Mouse (Mus musculus) common myeloid progenitor, adult 5-6 weeks (primary cell): ENCODE data around the gene C2cd3. TPM values are rescaled to one million over a fixed set of nuclear protein-coding genes. Genes with fewer than 3 reads are reported as not detected.
A peak's percentile ranks its signal among the peaks of the same experiment; 100 is the strongest.

Source experiments
- ATAC-seq: replicated peaks from 2 replicates; pipeline ENCODE4 v1.8.0; 2016; ENCODE audit warnings: low read depth, mild to moderate bottlenecking, moderate TSS enrichment, inconsistent platforms; ENCODE audit not compliant: poor library complexity, severe bottlenecking
- total RNA-seq: library from RNA; stranded (forward); fragments of 200-1000, 187-1606 nt; gene quantifications from 2 replicates; pipeline ENCODE4 v1.2.3, GENCODE M21; 2017

The C2cd3 gene
- 36.2 and 46.9 TPM in 2 replicates for total RNA-seq

DNA sequence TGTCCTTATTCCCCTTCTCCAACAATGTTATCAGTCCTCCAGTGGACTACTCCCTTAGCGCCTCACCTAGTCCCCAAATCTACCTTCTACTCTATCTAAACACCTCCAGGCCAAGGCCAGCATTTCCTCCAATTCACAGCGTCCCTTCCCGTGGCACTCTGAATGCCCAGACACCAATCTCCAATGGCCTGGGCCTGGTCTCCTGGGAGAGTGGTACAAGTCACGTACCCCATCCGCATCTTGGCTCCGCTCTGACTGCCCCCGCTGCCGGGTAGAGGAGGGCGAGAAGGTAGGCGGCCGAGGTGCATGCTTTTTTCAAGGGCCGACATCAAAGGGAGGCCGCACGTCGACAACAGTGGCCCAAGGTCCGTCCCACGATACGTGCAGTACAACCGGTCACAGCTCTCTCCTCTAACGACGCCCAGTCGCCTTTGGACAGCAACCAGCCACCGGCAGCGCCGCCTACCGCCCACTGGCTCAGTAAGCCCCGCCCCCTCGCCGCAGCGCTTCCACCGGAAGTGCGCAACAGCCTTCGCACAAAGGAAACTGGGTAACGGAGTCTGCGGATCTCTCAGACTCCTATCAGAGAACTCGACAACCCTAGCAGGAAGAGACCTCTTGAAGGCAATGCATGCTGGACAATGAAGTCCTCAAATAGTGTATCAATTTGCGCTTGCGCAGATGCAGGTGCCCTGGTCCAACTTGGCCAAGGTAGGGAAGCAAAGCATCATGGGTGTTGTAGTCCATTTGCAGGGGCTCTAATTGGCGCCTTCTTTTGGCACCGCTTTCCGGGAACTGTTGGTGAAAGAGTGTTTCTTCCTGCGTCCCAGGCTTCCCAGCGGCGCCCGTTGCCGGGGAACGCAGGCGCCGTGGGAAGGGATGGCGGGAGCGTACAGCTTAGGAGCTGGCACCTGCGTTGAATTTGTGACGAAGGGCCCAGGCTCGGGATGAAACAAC is at the start of gene C2cd3, which contains the start of gene Ppme1:
Gene C2cd3 (plus strand): TSS at position 739 of the 957 bp plus-strand sequence.
Gene Ppme1 (minus strand): TSS at position 813 of the 957 bp plus-strand sequence.
- peak; percentile 97 for ATAC-seq

DNA sequence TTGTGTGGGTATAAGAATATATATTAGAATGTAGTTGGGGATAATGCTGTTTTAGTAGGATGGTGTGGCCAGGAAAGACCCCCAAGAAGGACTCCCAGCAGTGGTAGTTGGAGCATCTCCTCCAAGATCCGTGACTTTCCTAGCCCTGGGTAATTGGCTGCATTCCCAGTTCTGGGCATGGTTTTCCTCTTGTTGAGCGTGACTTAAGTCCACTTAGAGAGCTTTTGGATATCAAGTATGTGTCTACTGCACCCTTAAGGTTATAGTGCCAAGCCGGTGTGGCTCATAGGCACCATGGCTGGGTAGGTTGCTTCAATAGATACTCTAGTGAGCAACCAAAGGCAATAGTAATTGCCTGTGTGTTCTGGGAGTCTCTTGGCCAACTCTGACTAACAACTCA is 48.3 kb upstream of the C2cd3 start:
- ATAC-seq = no peak

DNA sequence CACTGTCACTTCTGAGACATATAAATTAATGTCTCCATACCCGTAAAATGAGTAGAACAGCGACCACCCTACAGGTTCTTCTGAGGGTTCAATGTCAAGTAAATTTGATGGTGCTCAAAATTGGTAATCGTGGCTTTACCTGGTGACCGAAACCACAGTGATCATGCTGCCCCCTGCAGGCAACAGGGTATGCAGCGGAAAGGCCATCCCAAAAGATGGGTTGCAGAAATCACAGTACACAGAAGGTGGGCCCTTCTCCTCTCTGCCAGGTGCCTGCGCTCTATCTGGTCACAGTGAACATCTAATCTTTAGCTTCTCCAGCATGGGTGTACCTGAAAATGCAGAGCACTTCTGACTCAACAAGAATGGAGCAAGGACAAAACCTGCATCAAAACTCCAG is 46.6 kb upstream of the C2cd3 start:
- no peak; the same call in 1 of the 2 replicates for ATAC-seq

DNA sequence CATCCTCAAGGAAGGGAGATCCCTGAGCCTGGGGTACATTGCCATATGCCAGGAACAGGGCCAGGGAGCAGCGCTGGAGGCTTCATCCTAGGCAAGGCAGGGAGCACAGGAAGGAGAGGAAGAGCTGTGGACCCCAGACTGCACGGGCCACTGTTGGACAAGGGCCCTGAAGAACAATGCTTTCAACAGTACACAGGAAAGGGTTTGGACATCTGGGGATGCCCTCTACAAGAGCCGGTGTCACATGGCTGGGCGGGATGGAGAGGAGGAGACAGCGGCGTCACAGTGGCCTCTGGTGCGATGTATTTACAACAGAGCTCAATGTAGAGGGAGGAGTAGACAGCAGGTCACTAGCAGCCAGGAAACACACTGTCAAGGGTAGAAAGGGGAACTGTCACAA is 44.5 kb upstream of the C2cd3 start:
- ATAC-seq = no peak

DNA sequence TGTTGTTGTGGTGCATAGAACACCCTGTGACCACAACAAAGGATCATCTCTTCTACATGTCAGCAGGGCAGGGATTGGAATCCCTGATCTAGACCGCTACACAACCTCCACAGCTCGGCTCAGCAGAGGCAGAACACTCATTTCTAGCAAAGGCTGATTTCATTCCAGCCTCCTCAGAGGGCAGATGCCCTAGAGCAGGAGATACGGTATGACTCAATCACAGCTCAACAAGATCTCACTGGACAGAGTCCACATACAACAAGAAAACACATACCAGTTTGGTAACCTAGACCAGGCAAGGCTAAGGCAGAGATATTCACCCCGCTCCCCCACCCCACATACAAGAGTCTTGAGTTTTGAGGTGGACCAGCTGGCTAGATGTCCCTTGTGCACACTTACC is 43.4 kb upstream of the C2cd3 start:
- no peak for ATAC-seq

DNA sequence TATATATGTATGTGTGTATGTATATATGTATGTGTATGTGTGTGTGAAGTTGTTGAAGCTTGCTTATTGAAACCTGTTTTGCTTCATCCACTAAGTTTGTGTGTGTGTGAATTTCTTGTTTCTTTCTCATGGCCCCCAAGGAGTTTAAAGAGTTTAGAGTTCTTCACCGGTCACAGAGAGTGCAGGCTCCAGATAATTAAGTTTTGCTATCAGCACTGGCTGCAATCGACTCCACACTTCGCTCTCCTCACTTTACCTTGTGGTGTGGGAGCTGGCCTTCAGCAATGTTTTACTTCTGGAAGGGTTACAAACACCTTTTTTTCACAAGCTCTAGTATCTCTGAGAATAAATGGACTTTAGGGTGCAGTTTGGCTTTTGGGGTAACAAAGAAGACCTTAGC is 40.8 kb upstream of the C2cd3 start:
- ATAC-seq = no peak

DNA sequence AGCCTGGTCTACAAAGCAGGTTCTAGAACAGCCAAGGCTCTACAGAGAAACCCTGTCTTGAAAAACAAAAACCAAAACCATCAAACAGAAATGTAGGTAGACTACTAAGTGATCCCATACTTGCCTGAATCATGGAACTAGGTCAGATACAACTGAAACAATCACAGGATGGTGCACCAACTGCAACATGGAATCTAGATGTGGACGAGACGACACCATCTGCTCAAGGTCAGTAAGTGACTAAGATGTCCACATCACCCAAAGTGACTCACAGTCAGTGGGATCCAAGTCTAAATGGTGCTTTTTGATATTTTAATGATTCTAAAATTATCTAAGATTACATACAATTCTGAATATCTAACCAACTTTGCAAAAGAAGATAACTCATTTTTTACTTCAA is 36.1 kb upstream of the C2cd3 start:
- ATAC-seq = no peak

DNA sequence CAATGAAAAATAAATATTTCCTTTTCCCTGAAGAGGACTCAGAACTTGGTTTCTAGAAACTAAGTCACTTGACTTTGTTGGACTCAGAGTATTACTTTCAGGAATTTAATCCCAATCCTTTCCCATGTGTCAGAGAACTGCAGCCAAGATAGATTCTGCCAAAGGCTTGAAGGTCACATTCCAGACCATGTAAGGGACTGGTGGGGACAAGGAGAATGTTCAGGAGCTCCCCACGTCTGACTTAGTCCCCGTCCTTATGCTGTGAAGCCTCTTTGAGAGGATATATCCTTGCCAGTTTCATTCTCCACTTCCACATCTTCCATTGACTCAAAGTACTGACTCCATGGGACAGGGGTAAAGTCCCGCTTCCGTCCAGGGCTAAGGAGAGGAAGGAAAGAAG is 17.0 kb upstream of the C2cd3 start:
- no peak for ATAC-seq

DNA sequence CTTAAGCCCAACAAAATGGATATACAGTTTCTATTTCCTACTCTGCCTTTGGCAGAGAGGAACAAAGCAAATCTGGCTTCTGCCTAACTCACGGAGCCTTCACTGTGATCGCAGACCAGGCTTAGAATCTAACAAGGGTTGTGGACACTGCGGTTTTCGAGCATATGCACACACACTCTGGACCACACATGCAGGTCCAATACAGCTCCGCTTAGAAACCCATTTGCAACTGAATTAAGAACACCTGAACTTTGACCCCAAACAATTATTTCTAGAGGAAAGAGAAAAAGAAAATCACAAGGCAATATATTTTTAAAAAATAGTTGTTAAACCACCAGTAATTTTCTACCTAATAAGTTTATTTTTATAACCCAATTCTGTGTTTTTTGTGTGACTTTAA is 15.7 kb upstream of the C2cd3 start:
- ATAC-seq = no peak

DNA sequence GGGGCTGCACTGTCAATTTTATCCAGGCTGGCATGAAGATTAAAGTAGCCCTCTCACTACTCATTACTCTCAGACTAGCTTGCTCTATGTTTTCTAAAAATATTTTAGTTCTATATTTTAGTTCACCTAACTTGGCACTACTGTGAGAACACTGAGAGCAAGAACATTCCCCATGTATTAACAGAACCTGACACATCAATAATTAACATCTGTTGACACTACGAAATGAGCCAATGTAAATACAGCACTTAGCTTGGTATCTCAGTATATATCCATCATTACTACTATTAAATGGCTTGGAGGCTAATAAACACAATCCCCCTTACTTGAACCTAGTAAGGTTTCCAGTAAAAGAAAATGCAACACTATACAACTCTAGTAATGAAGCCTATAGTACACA is 15.3 kb upstream of the C2cd3 start:
- ATAC-seq = no peak

DNA sequence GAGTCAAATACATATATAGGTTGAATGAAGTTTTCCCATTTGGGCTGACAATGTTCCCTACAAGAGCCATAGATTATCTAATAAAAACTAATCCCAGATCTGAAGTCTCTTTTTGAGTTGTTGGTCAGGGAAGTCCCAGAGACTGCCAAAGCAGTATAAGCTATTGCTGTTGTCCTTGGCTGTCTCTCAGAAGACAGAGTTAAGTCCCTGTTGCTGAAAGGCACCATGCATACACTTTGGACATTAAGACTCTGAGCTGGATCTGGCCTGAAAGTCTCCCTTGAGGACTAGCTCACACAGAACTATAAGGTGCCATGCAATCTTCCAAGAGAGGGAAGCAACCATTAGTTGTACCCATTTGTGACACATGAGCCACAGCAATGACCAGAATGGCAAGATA is 14.2 kb upstream of the C2cd3 start:
- ATAC-seq = no peak

DNA sequence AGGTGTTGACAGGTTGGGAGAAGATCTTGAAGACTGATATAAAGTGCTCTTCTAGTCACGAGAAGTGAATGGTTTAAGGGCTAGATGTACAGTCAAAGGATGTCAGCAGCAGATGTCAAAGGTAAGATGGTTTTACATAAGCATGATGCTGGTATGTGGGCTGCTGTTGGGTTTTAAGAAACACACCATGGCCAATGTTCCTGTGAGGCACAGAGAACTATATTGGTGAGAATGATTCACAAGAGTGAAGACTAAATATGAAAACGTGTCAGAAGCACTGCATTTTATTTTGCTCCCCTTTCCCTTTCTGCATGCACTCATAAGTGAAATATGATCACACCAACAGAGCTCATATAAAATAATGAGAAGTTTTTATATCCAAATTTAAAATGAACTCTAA is 8.9 kb upstream of the C2cd3 start:
- no peak for ATAC-seq

DNA sequence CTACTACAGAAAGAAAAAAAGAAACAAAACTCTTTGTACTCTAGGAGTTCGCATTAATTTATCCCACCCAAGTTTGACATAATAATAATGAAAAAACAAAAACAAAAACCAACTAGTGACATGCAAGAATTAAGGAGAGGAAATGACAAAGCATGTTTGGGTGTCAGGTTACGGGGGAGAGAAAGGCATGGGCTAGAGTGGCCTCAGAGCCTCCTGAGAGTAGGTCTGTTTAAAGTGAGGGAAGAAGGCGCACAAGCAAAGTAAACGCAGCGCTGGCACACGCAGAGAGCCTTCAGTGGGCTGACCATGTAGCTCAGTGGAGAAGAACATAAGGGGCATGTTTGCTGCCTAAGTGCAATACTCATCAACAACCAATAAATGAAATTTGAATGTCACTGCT is 7.1 kb upstream of the C2cd3 start:
- peak; percentile 88 for ATAC-seq

DNA sequence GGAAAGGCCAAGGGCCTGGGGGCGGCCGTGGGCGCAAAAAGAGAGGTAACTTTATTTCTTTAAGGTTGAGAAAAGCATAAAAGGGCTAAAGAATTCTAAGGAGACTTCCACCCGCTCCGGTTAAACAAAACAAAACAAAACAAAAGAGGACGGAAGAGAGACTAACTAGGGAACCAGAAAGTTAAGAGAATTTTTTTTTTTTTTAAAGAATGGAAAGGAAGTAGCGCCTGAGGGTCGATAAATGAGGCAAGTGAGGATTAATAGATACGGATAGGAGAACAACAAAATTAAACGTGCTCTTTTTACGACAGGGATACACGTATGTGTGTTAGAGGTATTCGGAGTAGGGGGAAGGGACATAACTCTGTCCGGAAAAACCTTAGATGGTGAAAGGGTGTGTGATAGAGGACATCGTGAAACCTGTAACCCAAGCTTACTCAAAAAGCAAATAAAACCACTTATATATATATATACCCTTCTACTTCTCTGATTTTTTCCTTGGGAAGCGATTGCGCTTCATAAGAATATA is 483 bp downstream of the C2cd3 start:
- ATAC-seq = no peak

DNA sequence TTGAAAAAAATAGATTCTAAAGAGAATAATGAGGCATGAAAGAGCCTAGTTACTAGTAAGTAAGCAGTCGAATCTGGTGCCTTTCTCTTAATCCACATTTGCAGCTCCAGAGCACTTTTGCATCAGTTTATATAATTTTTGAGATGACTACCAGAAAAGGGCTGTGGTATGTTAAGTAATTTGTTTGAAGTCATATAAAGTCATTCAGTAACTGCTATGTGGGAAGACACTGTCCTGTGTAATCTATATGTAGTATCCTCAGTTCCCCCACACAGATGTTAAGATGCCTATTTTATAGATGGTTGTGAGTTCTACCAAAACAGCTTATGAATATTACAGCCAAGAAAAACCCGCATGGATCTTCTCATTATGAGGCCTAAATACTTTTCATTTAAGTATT is 6.2 kb downstream of the C2cd3 start:
- ATAC-seq = no peak

DNA sequence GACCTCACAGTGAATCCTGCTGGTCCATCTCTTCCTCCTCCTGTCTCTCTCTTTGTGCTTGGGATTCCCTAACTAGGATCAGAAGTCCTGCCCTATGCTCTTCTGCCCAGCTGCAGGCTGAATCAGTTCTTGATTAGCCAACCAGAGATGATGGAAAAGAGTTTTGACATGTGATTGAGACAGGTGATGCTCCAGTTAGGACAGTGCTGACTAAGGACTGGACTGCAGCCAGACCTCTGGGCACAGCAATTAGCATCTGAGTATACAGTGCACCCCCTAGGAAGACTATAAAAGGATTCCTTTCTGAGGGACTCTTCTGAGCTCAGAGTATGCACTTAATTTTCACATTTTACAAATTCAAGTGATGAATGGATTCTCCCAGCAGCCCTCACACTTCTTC is 9.1 kb downstream of the C2cd3 start:
- no peak for ATAC-seq

DNA sequence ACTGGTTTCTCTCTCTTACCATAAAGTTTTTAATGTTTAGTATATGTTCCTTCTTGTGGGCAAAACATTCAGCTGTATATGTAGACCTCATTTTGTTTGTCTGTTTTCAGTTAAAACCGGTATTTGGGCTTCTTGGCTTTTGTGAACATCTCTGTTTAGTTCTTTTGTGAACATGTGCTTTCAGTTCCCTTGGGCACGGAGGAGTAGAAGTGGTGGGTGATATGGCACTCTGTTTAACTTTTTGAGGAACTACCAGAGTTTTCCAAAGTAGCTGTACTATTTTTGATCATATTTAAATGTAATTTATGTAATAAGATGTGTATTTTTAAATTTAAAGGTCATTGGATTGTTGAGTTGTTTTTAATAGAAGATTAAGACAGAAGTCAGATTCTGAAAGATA is 11.2 kb downstream of the C2cd3 start:
- no peak for ATAC-seq

DNA sequence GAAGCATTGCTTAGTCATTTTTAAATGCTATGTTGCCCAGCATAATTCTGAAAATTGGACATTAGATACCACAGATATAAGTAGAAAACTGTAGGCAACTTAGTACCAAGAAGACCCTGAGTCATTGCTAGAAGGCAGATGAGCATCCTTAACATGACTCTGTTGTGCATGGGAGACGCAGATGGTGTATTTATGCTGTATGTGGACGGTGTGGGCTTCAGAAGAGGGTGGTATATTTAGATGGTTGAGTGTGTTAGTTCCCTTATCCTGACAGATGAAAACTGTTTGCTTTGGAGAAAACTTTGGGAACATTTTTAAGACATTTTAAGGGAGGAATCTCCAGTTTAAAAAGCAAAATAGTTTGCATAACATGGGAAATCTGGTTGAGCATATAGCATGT is 16.1 kb downstream of the C2cd3 start:
- no peak for ATAC-seq

DNA sequence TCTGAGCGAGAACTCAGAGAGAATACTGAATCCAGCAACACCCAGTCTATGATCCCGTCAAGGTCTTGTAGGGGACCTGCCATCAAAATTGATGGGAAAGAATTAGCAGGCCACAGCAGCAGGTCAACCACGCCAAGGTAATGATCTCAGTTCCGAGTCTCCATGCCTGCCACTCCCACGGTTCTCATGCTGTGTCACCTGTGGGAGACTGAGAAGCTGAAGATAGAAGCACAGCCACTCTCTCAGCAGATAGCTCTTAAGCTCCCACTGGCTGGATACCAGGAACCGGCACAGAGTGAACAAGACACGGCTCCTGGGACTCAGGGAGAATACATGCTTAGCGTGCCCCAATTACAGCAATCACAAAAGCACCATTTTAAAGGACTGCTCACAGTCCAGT is 18.1 kb downstream of the C2cd3 start:
- no peak for ATAC-seq

DNA sequence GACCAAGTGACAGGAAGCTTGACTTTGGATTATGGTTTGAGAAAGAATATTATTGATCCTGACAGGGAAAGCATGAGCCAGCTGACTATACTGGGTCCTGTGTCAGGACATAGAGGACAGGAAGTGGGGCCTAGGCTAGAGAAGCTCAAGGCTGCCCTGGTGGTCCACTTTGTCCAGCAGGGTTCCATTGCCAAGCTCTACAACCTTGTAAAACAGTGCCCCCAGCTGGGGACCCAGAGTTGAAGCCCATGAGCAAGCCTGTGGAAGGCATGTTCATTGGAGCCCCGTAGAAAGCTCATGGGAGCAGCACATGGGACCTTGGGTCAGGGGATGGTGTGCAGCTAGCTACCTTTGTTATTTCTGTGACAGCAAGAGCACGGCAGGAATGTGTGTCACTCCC is 20.2 kb downstream of the C2cd3 start:
- 0 out of 2 replicates have a peak, but pooled peaks have one; percentile 15 for ATAC-seq

DNA sequence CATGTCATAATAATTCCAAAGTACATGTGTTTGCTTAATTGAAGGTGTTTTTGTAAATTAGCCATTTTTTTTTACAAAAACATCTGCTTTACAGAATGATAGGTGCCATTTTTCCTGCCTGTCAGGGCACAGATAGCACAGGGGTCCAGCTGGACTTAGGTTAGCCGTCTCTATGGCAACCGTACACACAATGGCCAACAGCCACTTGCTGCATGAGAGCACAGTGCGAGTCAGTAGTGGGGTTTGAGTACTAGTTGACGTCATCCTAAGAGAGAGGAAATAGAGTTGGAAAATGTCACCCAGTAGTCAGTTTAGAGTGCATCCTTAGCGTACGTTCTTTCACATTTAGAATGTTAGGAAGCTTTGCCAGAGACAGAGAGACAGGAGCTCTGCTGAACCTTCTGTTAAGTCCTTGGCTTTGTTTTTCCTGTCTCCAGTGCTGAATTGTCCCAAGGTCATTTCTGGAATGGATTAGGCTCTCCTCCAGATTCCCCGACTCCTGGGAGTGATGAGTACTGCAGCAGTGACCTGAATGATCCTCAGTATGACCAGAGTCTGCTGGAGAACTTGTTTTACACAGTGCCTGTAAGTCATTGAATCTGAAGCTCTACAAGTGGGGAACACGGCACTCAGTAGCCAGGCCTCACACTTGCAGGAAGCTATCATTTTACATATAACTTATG is 27.3 kb downstream of the C2cd3 start:
- no peak for ATAC-seq
